In the genomic region with DNA sequence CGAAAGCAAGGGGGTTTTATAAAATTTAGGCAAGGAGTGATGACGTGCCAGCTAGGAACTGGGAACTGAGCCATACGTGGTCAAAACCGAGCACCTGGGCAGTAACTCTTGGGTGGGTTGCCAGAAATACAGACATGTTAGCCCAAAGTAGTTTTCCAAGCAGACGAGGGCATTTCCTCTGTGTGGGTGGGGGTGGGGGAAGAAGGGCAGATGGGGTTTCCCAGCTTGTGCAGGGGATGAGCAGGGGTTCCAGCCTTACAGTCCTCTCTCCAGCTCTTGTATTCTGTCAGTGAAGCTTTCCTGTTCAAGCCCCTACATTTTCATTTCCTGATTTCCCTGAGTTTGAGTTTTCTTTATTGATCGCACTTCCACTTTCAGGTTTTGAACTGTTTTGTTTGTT, we compare ENCODE assay signal across 24 mouse cellular contexts. TPM values are rescaled to one million over a fixed set of nuclear protein-coding genes. Genes with fewer than 3 reads are reported as not detected.
"Had no signal": no experiment of that assay in that cellular context is flagged by ENCODE, and none has a peak within 500 bp of the region (broad histone marks: within the 10 kb centered on the region; RNA-seq: fewer than 3 reads in every experiment).

No protein-coding gene starts in this region.

- H3K4me3 ChIP-seq: liver, embryonic 13.5 days; liver, embryonic 15.5 days; megakaryocyte, embryonic 14.5 days; midbrain, embryonic 10.5 days; midbrain, embryonic 12.5 days; myocyte; neural tube, embryonic 13.5 days; neural tube, embryonic 15.5 days had no signal

- H3K36me3 ChIP-seq: liver, embryonic 13.5 days; liver, embryonic 15.5 days; midbrain, embryonic 10.5 days; midbrain, embryonic 12.5 days; neural tube, embryonic 13.5 days; neural tube, embryonic 15.5 days had no signal

- H3K4me2 ChIP-seq: liver, embryonic 13.5 days; liver, embryonic 15.5 days; lung, embryonic 14.5 days; midbrain, embryonic 12.5 days; neural tube, embryonic 13.5 days; neural tube, embryonic 15.5 days had no signal

- DNase-seq: liver, embryonic 13.5 days; lung, adult 18-20 months; lung, embryonic 14.5 days; lung, postnatal 14 days; lung, postnatal 36 days; midbrain, embryonic 14.5 days; retina, postnatal 1 day; right cerebral cortex, adult 18-20 months; right cerebral cortex, postnatal 14 days; thymus, adult 18-20 months; thymus, postnatal 14 days; thymus, postnatal 36 days had no signal

- H3K9me3 ChIP-seq: liver, embryonic 13.5 days; liver, embryonic 15.5 days; midbrain, embryonic 10.5 days; midbrain, embryonic 12.5 days; neural tube, embryonic 13.5 days; neural tube, embryonic 15.5 days had no signal

- ATAC-seq: midbrain, embryonic 16.5 days had no signal

- H3K27me3 ChIP-seq: liver, embryonic 13.5 days; megakaryocyte, embryonic 14.5 days; midbrain, embryonic 12.5 days; neural tube, embryonic 13.5 days; neural tube, embryonic 15.5 days had no signal

- H3K27ac ChIP-seq: liver, embryonic 13.5 days; liver, embryonic 15.5 days; macrophage; midbrain, embryonic 10.5 days; midbrain, embryonic 12.5 days; neural tube, embryonic 13.5 days; neural tube, embryonic 15.5 days had no signal

- H3K9ac ChIP-seq: liver, embryonic 13.5 days; liver, embryonic 15.5 days; lung, embryonic 14.5 days; midbrain, embryonic 12.5 days; neural tube, embryonic 13.5 days; neural tube, embryonic 15.5 days had no signal

RNA-seq across cellular contexts. Expression of a gene that starts 9.5 kb away (rescaled TPM):
- total RNA-seq: megakaryocyte progenitor cell, adult 5-6 weeks had no signal
- polyA plus RNA-seq: lung, embryonic 14.5 days; midbrain, embryonic 12.5 days; midbrain, embryonic 14.5 days; midbrain, embryonic 16.5 days; neural tube, embryonic 11.5 days; stomach, embryonic 14.5 days had no signal

RNA-seq across cellular contexts. Expression of a gene that starts 38.7 kb away (rescaled TPM):
- total RNA-seq: megakaryocyte progenitor cell, adult 5-6 weeks had no signal
- polyA plus RNA-seq: lung, embryonic 14.5 days; macrophage; stomach, embryonic 14.5 days had no signal
